Mouse (Mus musculus): ENCODE results near the gene Gm20388. TPM values are rescaled to one million over a fixed set of nuclear protein-coding genes. Genes with fewer than 3 reads are reported as not detected.
A peak's percentile ranks its signal among the peaks of the same experiment; 100 is the strongest.

Gm20388 gene
- polyA plus RNA-seq, 1 experiment from 2014 or later: not detected

GRCm38 (mm10) chr8:122698254-122698768, 2787.7 kb downstream of the Gm20388 start:
- Histone ChIP-seq H3K27me3 (ENCODE audit: control insufficient read depth, insufficient read depth, low read length) (no peaks in the 10 kb centered on the region), H3K4me1 (replicated peaks; ENCODE audit: control insufficient read depth, insufficient read depth, low read length) (no peaks in the 10 kb centered on the region), H3K36me3 (replicated peaks; ENCODE audit: control insufficient read depth, insufficient read depth) (no peaks in the 10 kb centered on the region), H3K4me3 (replicated peaks; ENCODE audit: low read length) (no peak overlapping the region), H3K9me3 (ENCODE audit: control insufficient read depth, low read length) (no peaks in the 10 kb centered on the region), H3K9ac (no peak overlapping the region), H3K4me2 (replicated peaks) (no peak overlapping the region), H3K27ac (no peak overlapping the region)
- ATAC-seq (ENCODE audit: low FRiP score): no peak
- no peak for DNase-seq (ENCODE audit: low spot score)
- 81% methylated on average over 5 of the region's 5 CpGs for WGBS

- Histone ChIP-seq H3K27ac (no peak within 1 kb of the TSS), H3K4me3 (replicated peaks; ENCODE audit: low read length) (no peak within 1 kb of the TSS), H3K9ac (no peak within 1 kb of the TSS), H3K4me1 (replicated peaks; ENCODE audit: control insufficient read depth, insufficient read depth, low read length) (no peaks in the 10 kb centered on the region), H3K4me2 (replicated peaks) (no peak within 1 kb of the TSS), H3K9me3 (ENCODE audit: control insufficient read depth, low read length) (no peaks in the 10 kb centered on the region), H3K27me3 (ENCODE audit: control insufficient read depth, insufficient read depth, low read length) (no peaks in the 10 kb centered on the region), H3K36me3 (replicated peaks; ENCODE audit: control insufficient read depth, insufficient read depth) (no peaks in the 10 kb centered on the region)
- ATAC-seq (ENCODE audit: low FRiP score): no peak
- 46% methylated on average over 13 of the region's 13 CpGs for WGBS
- DNase-seq (ENCODE audit: low spot score): no peak
Measured at GRCm38 (mm10) chr8:122699005-122699492, 2788.4 kb downstream of the Gm20388 start, which contains the start of gene Cbfa2t3. TSS of gene Cbfa2t3 (minus strand) at chr8:122699109.

- no peaks in the 10 kb centered on the region for H3K36me3 ChIP-seq (replicated peaks; ENCODE audit: control insufficient read depth, insufficient read depth)
- no peaks in the 10 kb centered on the region for H3K4me1 ChIP-seq (replicated peaks; ENCODE audit: control insufficient read depth, insufficient read depth, low read length)
- no peak overlapping the region for H3K4me2 ChIP-seq (replicated peaks)
- ATAC-seq (ENCODE audit: low FRiP score) (no peak), DNase-seq (ENCODE audit: low spot score) (no peak)
- no peak overlapping the region for H3K4me3 ChIP-seq (replicated peaks; ENCODE audit: low read length)
- WGBS: 82% methylated on average over 13 of the region's 13 CpGs
- H3K27ac ChIP-seq: no peak overlapping the region
- H3K9ac ChIP-seq: no peak overlapping the region
- no peaks in the 10 kb centered on the region for H3K27me3 ChIP-seq (ENCODE audit: control insufficient read depth, insufficient read depth, low read length)
- H3K9me3 ChIP-seq (ENCODE audit: control insufficient read depth, low read length): no peaks in the 10 kb centered on the region
Measured at GRCm38 (mm10) chr8:122700628-122701027, 2790.0 kb downstream of the Gm20388 start.

GRCm38 (mm10) chr8:122701441-122702185, 2791.0 kb downstream of the Gm20388 start:
- Histone ChIP-seq H3K4me1 (replicated peaks; ENCODE audit: control insufficient read depth, insufficient read depth, low read length) (0 out of 2 replicates have a peak, but pooled peaks cover 3% of the 10 kb centered on the region), H3K36me3 (replicated peaks; ENCODE audit: control insufficient read depth, insufficient read depth) (no peaks in the 10 kb centered on the region), H3K4me2 (replicated peaks) (no peak overlapping the region), H3K27ac (no peak overlapping the region), H3K9ac (no peak overlapping the region), H3K9me3 (ENCODE audit: control insufficient read depth, low read length) (no peaks in the 10 kb centered on the region), H3K27me3 (ENCODE audit: control insufficient read depth, insufficient read depth, low read length) (no peaks in the 10 kb centered on the region), H3K4me3 (replicated peaks; ENCODE audit: low read length) (no peak overlapping the region)
- ATAC-seq (ENCODE audit: low FRiP score) (no peak), DNase-seq (ENCODE audit: low spot score) (no peak)
- 89% methylated on average over 12 of the region's 12 CpGs for WGBS

GRCm38 (mm10) chr8:122702301-122702941, 2791.8 kb downstream of the Gm20388 start:
- no peak for DNase-seq (ENCODE audit: low spot score)
- no peak overlapping the region for H3K27ac ChIP-seq
- no peak for ATAC-seq (ENCODE audit: low FRiP score)
- no peaks in the 10 kb centered on the region for H3K36me3 ChIP-seq (replicated peaks; ENCODE audit: control insufficient read depth, insufficient read depth)
- H3K27me3 ChIP-seq (ENCODE audit: control insufficient read depth, insufficient read depth, low read length): no peaks in the 10 kb centered on the region
- no peak overlapping the region for H3K4me3 ChIP-seq (replicated peaks; ENCODE audit: low read length)
- 0 out of 2 replicates have a peak, but pooled peaks cover 3% of the 10 kb centered on the region for H3K4me1 ChIP-seq (replicated peaks; ENCODE audit: control insufficient read depth, insufficient read depth, low read length)
- WGBS: 57% methylated on average over 10 of the region's 10 CpGs
- H3K9ac ChIP-seq: no peak overlapping the region
- H3K9me3 ChIP-seq (ENCODE audit: control insufficient read depth, low read length): no peaks in the 10 kb centered on the region
- no peak overlapping the region for H3K4me2 ChIP-seq (replicated peaks)

- Histone ChIP-seq H3K36me3 (replicated peaks; ENCODE audit: control insufficient read depth, insufficient read depth) (no peaks in the 10 kb centered on the region), H3K9ac (no peak overlapping the region), H3K27ac (no peak overlapping the region), H3K4me1 (replicated peaks; ENCODE audit: control insufficient read depth, insufficient read depth, low read length) (0 out of 2 replicates have a peak, but pooled peaks cover 3% of the 10 kb centered on the region), H3K4me2 (replicated peaks) (no peak overlapping the region), H3K9me3 (ENCODE audit: control insufficient read depth, low read length) (no peaks in the 10 kb centered on the region), H3K27me3 (ENCODE audit: control insufficient read depth, insufficient read depth, low read length) (no peaks in the 10 kb centered on the region), H3K4me3 (replicated peaks; ENCODE audit: low read length) (no peak overlapping the region)
- DNase-seq (ENCODE audit: low spot score) (no peak), ATAC-seq (ENCODE audit: low FRiP score) (no peak)
- 90% methylated on average over 6 of the region's 6 CpGs for WGBS
Measured at GRCm38 (mm10) chr8:122702957-122703356, 2792.3 kb downstream of the Gm20388 start.

GRCm38 (mm10) chr8:122704612-122705011, 2794.0 kb downstream of the Gm20388 start:
- Histone ChIP-seq H3K27me3 (ENCODE audit: control insufficient read depth, insufficient read depth, low read length) (no peaks in the 10 kb centered on the region), H3K4me3 (replicated peaks; ENCODE audit: low read length) (no peak overlapping the region), H3K4me2 (replicated peaks) (no peak overlapping the region), H3K27ac (no peak overlapping the region), H3K9me3 (ENCODE audit: control insufficient read depth, low read length) (no peaks in the 10 kb centered on the region), H3K9ac (no peak overlapping the region), H3K4me1 (replicated peaks; ENCODE audit: control insufficient read depth, insufficient read depth, low read length) (peaks cover 3% of the 10 kb centered on the region; the same call in 1 of the 2 replicates), H3K36me3 (replicated peaks; ENCODE audit: control insufficient read depth, insufficient read depth) (no peaks in the 10 kb centered on the region)
- 88% methylated on average over 3 of the region's 3 CpGs for WGBS
- DNase-seq (ENCODE audit: low spot score): no peak
- no peak for ATAC-seq (ENCODE audit: low FRiP score)

GRCm38 (mm10) chr8:122705901-122706561, 2795.4 kb downstream of the Gm20388 start:
- Histone ChIP-seq H3K4me2 (replicated peaks) (no peak overlapping the region), H3K9me3 (ENCODE audit: control insufficient read depth, low read length) (no peaks in the 10 kb centered on the region), H3K27me3 (ENCODE audit: control insufficient read depth, insufficient read depth, low read length) (no peaks in the 10 kb centered on the region), H3K9ac (no peak overlapping the region), H3K27ac (no peak overlapping the region), H3K4me1 (replicated peaks; ENCODE audit: control insufficient read depth, insufficient read depth, low read length) (peaks cover 3% of the 10 kb centered on the region; the same call in 1 of the 2 replicates), H3K4me3 (replicated peaks; ENCODE audit: low read length) (no peak overlapping the region), H3K36me3 (replicated peaks; ENCODE audit: control insufficient read depth, insufficient read depth) (no peaks in the 10 kb centered on the region)
- WGBS: 20% methylated on average over 12 of the region's 12 CpGs
- ATAC-seq (ENCODE audit: low FRiP score): peak; percentile 18; the same call in 1 of the 2 replicates
- DNase-seq (ENCODE audit: low spot score): no peak

- H3K4me1 ChIP-seq (replicated peaks; ENCODE audit: control insufficient read depth, insufficient read depth, low read length): peaks cover 3% of the 10 kb centered on the region; the same call in 1 of the 2 replicates
- no peaks in the 10 kb centered on the region for H3K27me3 ChIP-seq (ENCODE audit: control insufficient read depth, insufficient read depth, low read length)
- H3K36me3 ChIP-seq (replicated peaks; ENCODE audit: control insufficient read depth, insufficient read depth): no peaks in the 10 kb centered on the region
- H3K4me3 ChIP-seq (replicated peaks; ENCODE audit: low read length): no peak overlapping the region
- WGBS: 77% methylated on average over 4 of the region's 4 CpGs
- no peaks in the 10 kb centered on the region for H3K9me3 ChIP-seq (ENCODE audit: control insufficient read depth, low read length)
- H3K4me2 ChIP-seq (replicated peaks): no peak overlapping the region
- ATAC-seq (ENCODE audit: low FRiP score) (no peak), DNase-seq (ENCODE audit: low spot score) (no peak)
- H3K27ac ChIP-seq: no peak overlapping the region
- H3K9ac ChIP-seq: no peak overlapping the region
Measured at GRCm38 (mm10) chr8:122707184-122707583, 2796.5 kb downstream of the Gm20388 start.
